Mouse (Mus musculus): ENCODE data around the gene Hps3.
A peak's percentile ranks its signal among the peaks of the same experiment; 100 is the strongest.
"Not testable (repeated sequence)": the region's sequence is repeated elsewhere in the genome, so short reads cannot be mapped to it uniquely, and the experiment has no call there.

Hps3 gene

DNA sequence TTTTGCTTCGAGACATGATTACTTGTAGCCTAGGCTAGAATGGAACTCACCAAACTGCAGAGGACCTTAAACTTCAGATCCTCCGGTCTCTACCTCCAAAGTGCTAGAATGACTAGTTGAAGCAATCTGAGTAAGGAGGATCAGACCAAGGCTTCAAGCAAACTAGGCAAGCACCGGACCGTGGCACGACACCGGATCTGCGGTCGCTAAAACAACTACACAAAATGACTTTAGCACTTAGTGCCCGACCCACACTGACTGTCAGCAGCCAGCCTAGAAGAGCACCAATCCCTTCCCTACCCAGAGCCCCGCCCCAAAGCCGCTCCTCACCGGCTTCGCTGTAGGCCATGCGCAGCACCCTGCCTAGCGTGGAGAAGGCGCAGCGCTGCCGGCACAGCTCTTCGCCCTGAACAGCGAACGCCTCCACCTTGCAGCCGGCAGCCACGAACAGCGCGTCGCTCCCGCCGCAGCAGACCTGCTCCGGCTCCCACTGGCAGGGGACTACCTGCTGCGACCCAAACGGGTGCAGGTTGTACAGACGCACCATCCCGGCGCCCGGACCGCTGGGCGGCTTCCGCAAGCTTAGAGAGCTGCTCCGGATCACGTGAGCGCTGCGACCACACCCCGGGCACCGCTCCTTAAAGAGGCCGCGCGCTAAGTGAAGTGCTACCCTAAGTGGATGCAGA lies at the start of gene Hps3:
Gene Hps3 (minus strand): TSS at position 597 of the 686 bp plus-strand sequence.
- peak; percentile 63 for DNase-seq (ENCODE audit: low read depth, low spot score)

DNA sequence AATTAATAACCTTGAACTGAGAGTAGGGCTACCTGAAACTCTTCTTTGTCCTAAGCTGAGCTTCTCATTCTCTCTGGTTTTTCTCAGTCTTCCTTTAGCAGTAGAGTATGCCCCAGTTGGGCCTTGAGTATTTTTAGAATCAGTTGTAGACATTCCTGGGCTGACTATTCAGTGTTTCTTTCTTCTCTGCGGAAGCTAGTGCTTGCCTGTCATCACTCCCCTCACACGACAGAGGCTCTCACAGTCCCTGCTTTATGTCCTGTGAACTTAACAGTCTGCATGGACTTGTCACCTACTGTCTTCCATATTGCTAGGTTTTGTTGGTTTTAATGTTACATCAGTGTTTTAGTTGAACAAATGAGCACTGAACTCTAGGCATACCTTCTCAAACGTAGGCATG lies 47.0 kb upstream of the Hps3 start:
- DNase-seq (ENCODE audit: low read depth, low spot score), result no peak

GRCm38 (mm10) chr3:20076145-20077053 lies 41.3 kb upstream of the Hps3 start:
- no peak for DNase-seq (ENCODE audit: low read depth, low spot score)

DNA sequence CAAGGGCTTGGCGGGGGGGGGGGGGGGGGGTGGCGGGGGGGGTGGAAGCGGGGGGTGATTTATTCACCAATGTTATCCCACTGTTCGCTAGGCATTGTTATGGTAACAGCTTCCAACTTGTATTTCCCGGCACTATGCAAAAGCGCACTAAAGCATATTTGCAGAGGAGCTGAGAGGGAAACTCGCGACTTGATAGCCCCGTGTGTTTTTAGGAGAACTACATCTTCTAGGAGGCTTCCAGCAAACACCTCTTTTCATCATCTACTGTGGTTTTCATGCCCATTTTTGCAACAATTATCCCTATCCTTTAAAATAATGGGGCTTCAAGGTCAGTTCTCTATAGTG lies 23.1 kb upstream of the Hps3 start:
- DNase-seq (ENCODE audit: low read depth, low spot score), result no peak

- DNase-seq (ENCODE audit: low read depth, low spot score), result peak; percentile 87
These were observed 22.4 kb upstream of the Hps3 start, which contains the start of gene Hltf for GRCm38 (mm10) chr3:20057306-20058196. Gene Hltf (plus strand): TSS chr3:20057811.

DNA sequence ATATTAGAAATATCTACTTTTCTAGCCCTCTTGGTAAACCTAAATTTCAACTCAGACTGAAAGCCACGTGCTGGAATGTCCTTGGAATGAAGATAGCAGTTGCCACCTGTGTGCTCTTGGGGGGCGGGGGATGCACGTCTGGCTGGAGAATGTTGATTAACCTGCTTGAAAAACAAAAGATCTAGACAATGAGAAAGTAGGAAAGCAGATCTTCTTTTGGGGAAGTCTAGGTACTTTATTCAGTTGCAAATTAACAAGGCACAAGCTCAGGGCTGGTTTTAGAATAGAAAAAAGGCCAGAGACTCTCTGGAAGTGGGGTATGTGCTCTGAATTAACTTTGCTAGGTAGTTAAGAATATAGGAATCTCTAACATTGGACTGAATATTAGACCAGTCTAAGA lies 9.6 kb upstream of the Hps3 start:
- not testable (repeated sequence) for DNase-seq (ENCODE audit: low read depth, low spot score)

GRCm38 (mm10) chr3:20041461-20041860 lies 6.3 kb upstream of the Hps3 start:
- not testable (repeated sequence) for DNase-seq (ENCODE audit: low read depth, low spot score)

GRCm38 (mm10) chr3:20036069-20036468 lies 954 bp upstream of the Hps3 start:
- no peak for DNase-seq (ENCODE audit: low read depth, low spot score)

DNA sequence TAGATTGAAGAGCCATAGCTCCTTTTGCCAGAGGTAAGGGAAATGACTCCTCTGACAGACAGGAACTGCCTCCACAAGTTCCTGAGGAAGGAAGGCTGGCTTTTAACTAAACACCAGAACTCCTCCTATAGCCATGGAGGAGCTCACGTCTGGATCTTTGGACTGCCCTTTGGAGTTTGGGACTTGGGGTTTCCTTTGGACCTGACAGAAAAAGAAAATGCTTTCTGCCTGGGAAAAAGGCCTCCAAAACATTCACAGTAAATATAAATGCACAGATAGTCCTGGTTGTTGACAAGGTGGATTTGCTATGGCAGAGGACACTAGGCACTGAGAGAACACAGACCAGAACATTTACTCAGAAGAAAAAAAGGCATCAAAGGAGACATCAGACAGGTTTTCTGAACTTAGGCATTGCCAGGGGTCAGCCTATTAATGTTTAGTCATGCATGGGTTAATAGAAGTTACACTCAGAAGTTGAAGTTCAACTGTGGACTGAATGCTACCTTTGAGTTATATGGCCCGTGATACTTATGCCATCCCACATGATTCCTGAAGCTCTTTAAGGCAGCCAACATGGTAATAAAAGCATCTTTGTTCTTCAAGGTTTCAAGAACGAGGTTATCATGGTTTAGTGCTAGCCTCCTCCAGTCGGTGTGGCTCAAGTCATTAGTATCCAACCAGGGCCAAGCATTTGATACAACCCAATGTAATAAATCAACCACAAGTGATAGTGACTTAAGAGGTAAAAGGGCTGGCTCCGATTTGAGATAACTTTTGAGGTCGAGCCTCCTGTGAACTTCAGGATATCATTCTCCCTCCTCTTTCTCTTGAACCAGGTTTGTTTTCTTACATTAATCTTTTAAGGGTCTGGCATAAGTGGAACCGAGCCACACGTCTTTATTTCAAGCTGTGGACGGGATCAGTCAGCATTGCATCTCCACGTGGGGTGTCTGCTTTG lies 1.1 kb downstream of the Hps3 start:
- no peak for DNase-seq (ENCODE audit: low read depth, low spot score)

- DNase-seq (ENCODE audit: low read depth, low spot score), result no peak
These were observed 4.3 kb downstream of the Hps3 start for GRCm38 (mm10) chr3:20030807-20031206.

GRCm38 (mm10) chr3:20028640-20029039 lies 6.5 kb downstream of the Hps3 start:
- no peak for DNase-seq (ENCODE audit: low read depth, low spot score)

DNA sequence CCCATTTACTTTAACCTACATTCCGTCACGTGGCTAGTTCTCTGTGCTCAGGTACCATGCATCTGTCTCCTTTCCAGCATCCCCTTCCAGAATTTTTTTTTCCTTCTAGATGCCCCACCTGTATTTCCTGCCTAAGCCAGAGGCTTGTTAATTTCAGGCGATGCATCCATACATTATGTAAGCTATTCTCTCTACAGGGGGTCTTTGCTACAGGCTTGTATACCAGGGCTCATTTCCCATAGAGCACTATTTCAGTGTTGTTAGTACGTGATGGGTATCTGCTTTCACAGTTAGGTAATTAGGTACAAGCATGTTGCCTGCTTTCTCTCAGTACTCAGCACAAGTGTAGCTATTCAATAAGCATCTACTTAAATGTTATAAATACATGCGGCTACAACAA lies 7.3 kb downstream of the Hps3 start:
- no peak for DNase-seq (ENCODE audit: low read depth, low spot score)

DNA sequence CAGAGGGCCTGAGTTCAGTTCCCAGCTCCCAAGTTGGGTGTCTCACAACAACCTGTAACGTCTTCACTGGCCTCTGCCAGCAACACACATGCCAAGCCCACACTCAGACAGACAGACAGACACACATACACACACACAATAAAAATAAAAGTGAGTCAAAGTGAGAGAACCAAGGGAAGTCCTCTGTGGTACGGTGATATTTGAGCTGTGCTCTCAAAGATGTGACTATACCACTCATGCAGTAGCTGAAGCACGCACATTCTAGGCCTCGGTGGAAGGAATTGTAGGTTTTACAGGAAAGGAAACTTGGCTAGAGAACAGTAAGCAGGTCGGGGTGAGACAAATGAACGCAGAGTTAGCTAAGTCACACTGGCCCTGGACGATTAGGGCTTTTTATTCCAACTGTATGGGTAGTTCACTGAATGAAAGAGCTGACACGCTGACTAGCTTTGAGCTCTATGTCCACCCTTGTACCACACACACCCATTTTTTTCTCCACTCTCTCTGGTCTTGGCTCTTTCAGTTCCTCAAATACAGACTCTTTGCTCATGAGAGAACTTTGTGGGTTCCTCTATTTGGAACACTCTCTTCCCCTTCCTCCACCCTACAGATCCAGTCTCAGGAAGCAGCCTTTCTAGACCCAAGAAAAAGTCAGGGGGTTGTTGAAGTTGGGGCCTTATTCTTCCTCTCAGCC lies 8.0 kb downstream of the Hps3 start:
- no peak for DNase-seq (ENCODE audit: low read depth, low spot score)

- no peak for DNase-seq (ENCODE audit: low read depth, low spot score)
These were observed 8.6 kb downstream of the Hps3 start for GRCm38 (mm10) chr3:20026481-20026880.

DNA sequence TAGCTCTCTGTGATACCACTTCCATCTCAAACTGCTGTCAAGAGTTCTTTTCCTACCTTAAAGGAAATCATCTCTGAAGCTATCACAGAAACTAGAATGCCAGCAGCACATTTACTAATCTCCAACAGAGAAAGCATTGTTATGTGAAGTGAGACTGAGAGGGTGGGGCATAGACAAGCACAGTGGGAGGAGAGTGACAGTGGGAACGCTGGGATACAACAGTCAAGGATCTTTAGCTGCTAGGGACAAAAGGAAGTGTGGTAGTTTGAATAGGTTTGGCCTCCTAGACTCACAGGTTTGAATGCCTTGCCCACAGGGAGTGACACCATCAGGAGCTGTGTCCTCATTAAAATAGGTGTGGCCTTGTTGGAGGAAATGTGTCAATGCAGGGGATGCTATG lies 11.3 kb downstream of the Hps3 start:
- no peak for DNase-seq (ENCODE audit: low read depth, low spot score)

DNA sequence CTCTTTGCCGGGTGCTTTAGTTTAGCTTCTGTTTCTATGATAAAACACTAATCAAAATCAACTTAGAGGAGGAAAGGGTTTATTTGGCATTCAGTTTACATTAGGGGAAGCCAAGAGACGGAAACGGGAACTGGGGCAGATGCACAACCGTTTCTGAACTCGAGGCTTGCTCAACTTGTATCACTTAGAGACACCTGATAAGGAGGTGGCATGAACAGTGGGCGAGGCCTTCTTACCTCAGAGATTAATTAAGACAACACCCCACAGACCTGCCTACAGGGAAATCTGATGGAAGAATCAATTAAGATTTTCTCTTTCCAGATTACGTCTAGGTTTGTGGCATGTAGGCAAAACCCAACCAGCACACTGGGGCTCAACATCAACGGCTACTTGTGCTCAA lies 17.0 kb downstream of the Hps3 start:
- DNase-seq (ENCODE audit: low read depth, low spot score), result no peak

DNA sequence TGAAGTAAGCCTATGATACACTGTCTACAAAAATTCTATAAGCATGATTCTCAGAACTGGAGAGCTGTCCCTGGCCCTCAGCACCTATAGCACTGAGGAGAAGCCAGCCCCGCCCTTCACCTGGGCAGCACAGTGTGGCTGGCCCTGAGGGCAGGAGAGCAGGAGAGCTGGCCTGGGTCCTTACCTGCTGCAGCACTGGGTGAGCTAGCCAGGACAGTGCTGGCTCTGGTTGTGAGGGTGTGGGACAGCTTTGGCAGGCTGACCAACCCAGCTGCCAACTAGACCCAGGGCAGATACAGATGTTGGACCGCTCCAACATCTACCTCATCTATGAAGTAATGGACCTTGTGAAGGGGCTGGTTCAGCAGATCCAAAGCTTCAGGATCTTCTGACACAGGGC lies 20.7 kb downstream of the Hps3 start:
- DNase-seq (ENCODE audit: low read depth, low spot score), result no peak

- not testable (repeated sequence) for DNase-seq (ENCODE audit: low read depth, low spot score)
These were observed 24.2 kb downstream of the Hps3 start for GRCm38 (mm10) chr3:20010905-20011304.

- DNase-seq (ENCODE audit: low read depth, low spot score), result no peak
These were observed 24.7 kb downstream of the Hps3 start for GRCm38 (mm10) chr3:20010464-20010863.

DNA sequence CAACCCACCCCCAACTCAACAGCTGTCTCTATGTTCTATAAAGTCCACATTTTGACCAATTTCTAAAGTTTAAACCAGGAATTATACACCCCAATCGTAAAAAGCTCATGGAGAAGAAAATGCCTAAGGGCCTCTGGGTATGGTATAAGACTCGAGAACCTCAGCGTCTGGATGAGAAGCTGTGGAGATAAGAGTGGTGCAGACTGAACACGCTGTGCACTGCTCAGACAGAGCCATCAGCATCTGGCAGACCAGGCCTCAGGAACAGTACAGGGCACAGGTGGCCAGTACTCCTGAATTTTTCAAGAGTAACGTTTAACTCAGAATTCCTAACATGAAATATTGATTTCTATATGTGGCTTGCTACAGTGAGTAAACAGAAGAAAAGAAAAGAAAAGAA lies 27.4 kb downstream of the Hps3 start:
- no peak for DNase-seq (ENCODE audit: low read depth, low spot score)
